Mouse (Mus musculus) forebrain, embryonic 16.5 days (tissue): ENCODE data around the gene Gm20604. TPM values are rescaled to one million over a fixed set of nuclear protein-coding genes. Genes with fewer than 3 reads are reported as not detected.

ENCODE experiments used
- ATAC-seq: fragments of 200-750 bp; cut with Nextera tagmentation; 2 replicates; pipeline ENCODE4 v1.8.0; 2017; ENCODE audit warnings: mild to moderate bottlenecking, moderate library complexity
- H3K27ac ChIP-seq: fragments of 300-500 bp; sonication (generic); 2 replicates; pipeline ENCODE4 v1.5.1; 2014; ENCODE audit warnings: low read length, control low read depth
- H3K27me3 ChIP-seq: fragments of 300-500 bp; sonication (generic); replicated peaks from 2 replicates; pipeline ENCODE4 v1.6.1; 2014; ENCODE audit warnings: low read length; ENCODE audit not compliant: control insufficient read depth, insufficient read depth
- H3K36me3 ChIP-seq: fragments of 300-500 bp; sonication (generic); 2 replicates; pipeline ENCODE4 v1.6.1; 2014; ENCODE audit not compliant: control insufficient read depth, insufficient read depth
- H3K4me1 ChIP-seq: fragments of 300-500 bp; sonication (generic); replicated peaks from 2 replicates; pipeline ENCODE4 v1.6.1; 2014; ENCODE audit warnings: low read length; ENCODE audit not compliant: control insufficient read depth, insufficient read depth
- H3K4me2 ChIP-seq: fragments of 300-500 bp; sonication (generic); 2 replicates; pipeline ENCODE4 v1.6.1; 2014; ENCODE audit warnings: mild to moderate bottlenecking, low read length, control low read depth
- H3K4me3 ChIP-seq: fragments of 300-500 bp; sonication (generic); replicated peaks from 2 replicates; pipeline ENCODE4 v1.5.1; 2014; ENCODE audit warnings: mild to moderate bottlenecking, low read length, control low read depth
- H3K9ac ChIP-seq: fragments of 300-500 bp; sonication (generic); replicated peaks from 2 replicates; pipeline ENCODE4 v1.6.1; 2014; ENCODE audit warnings: low read depth, low read length, control low read depth
- H3K9me3 ChIP-seq: fragments of 300-500 bp; sonication (generic); 2 replicates; pipeline ENCODE4 v1.6.1; 2016; ENCODE audit warnings: low read length; ENCODE audit not compliant: control insufficient read depth
- WGBS: fragments of 180-500 bp; shearing (Covaris S2); extraction: QIAGEN DNeasy Blood & Tissue Kit; methylation state at CpG from one replicate; pipeline ENCODE4 v1.1.7; 2014; 5-methylcytosine and 5-hydroxymethylcytosine counted together
- polyA plus RNA-seq: library from polyadenylated mRNA; unstranded; fragments of >200 nt; fragmentation: Nextera tagmentation; extraction: Ambion mirVana; gene quantifications from 2 replicates; pipeline ENCODE4 v1.2.1, GENCODE M21; 2015

The Gm20604 gene
- polyA plus RNA-seq, 1 experiment from 2014 or later, result 39.8 TPM

DNA sequence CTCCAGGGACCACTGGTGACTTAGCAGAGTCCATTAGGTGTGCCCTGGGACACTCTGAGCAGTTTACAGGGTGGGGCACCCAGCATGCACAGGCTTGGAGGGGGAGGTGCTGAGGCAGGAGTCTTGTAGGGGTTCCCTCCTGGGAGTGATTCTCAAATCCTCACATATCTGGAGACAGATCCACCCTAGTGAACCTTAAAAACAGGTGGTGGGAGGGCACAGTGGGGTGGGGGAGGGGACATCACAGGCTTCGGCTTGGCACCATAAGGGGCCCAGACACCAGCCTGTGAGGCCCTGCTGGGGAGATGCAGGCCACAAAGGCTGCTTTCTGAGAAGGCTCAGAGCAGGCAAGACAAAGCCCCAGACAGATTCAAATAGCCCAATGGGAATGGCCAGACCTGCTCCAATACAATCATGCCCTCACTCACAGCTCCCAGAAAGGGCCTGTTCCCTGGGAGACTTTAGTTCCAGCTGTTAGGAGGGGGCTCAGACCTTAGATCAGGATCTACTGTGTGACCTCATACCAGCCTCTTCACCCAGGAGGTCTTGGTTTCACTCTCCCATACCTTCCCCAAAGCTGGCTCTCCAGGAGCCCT, 60.3 kb downstream of the Gm20604 start:
- Histone ChIP-seq H3K9ac (peak overlapping the region; percentile 31), H3K9me3 (no peaks in the 10 kb centered on the region), H3K36me3 (no peaks in the 10 kb centered on the region), H3K4me2 (no peak overlapping the region; the same call in 1 of the 2 replicates), H3K27me3 (no peaks in the 10 kb centered on the region), H3K4me1 (peaks cover 71% of the 10 kb centered on the region), H3K4me3 (no peak overlapping the region), H3K27ac (peak overlapping the region; percentile 31)
- WGBS, result 20% methylated on average over 1 of the region's 1 CpGs
- peak; percentile 31 for ATAC-seq

DNA sequence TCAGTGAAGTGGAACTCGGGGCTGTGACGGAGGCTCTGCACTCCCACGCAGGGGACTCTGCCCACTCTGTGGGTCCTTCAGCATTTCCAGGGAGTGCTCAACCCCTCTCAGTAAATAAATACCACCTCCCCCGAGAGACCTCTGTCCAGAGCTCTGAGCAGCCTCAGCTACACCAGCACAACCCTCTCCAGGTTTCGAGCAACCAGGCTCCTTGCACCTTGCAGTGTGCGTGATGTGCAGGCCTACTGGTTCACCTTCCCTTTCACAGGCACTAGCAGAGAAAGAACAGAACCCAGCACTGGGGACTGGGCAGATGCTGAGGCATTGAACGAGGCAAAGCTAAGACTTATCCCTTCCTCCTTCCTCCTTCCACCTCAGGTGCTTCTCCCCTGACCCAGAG, 61.1 kb downstream of the Gm20604 start:
- H3K36me3 ChIP-seq, result no peaks in the 10 kb centered on the region
- peak overlapping the region; percentile 10; the same call in 1 of the 2 replicates for H3K27ac ChIP-seq
- H3K27me3 ChIP-seq, result no peaks in the 10 kb centered on the region
- ATAC-seq, result no peak
- H3K9me3 ChIP-seq, result no peaks in the 10 kb centered on the region
- no peak overlapping the region for H3K4me2 ChIP-seq
- no peak overlapping the region for H3K4me3 ChIP-seq
- 0 out of 2 replicates have a peak overlapping the region, but pooled peaks have one; percentile 25 for H3K9ac ChIP-seq
- WGBS, result 73% methylated on average over 7 of the region's 7 CpGs
- H3K4me1 ChIP-seq, result peaks cover 63% of the 10 kb centered on the region

DNA sequence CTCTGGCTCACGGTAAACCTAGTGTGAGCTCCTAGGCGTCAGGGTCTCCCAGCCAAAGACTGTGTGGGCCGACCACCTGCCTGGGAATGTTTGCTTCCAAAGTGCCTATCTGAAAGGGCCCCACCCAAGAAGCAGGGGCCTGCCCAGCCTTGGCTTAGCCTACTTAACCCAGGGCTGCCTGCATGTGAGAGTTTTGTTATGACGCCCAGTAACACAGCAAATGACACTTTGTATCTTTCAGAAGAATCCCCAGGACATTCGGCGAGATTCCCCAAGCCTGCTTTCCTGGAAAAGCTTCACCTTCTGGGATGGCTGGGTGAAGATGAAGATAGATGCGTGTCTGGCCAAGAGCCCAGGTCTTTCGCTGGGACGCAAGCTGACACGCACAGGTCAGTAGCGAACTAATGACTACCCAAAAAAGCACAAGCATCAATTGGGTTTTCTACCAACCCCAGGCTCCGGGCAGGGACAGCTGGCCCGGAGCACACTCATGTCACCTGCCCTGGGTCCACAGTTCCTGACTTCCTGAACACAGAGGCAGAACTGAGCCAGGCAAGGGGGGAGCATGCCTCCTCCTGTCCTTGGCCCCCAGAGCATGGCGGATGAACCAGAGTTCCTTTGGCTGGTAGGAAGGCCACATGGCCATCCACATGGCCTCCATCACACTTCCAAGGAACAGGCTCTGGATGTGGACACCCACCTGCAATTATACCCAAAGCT, 61.7 kb downstream of the Gm20604 start:
- H3K27me3 ChIP-seq, result no peaks in the 10 kb centered on the region
- H3K36me3 ChIP-seq, result no peaks in the 10 kb centered on the region
- peaks cover 61% of the 10 kb centered on the region for H3K4me1 ChIP-seq
- H3K4me3 ChIP-seq, result no peak overlapping the region
- H3K9me3 ChIP-seq, result no peaks in the 10 kb centered on the region
- no peak overlapping the region for H3K4me2 ChIP-seq
- no peak overlapping the region for H3K9ac ChIP-seq
- ATAC-seq, result no peak
- H3K27ac ChIP-seq, result no peak overlapping the region
- 82% methylated on average over 14 of the region's 14 CpGs for WGBS

- no peaks in the 10 kb centered on the region for H3K27me3 ChIP-seq
- H3K4me1 ChIP-seq, result peaks cover 54% of the 10 kb centered on the region
- 57% methylated on average over 18 of the region's 18 CpGs for WGBS
Measured at GRCm38 (mm10) chr12:102695369-102696239, 62.9 kb downstream of the Gm20604 start.

GRCm38 (mm10) chr12:102691761-102692160, 66.7 kb downstream of the Gm20604 start:
- H3K27me3 ChIP-seq, result no peaks in the 10 kb centered on the region
- ATAC-seq, result no peak
- no peaks in the 10 kb centered on the region for H3K9me3 ChIP-seq
- H3K4me3 ChIP-seq, result no peak overlapping the region
- H3K36me3 ChIP-seq, result no peaks in the 10 kb centered on the region
- no peak overlapping the region for H3K9ac ChIP-seq
- H3K4me2 ChIP-seq, result no peak overlapping the region
- 70% methylated on average over 6 of the region's 7 CpGs for WGBS
- peaks cover 21% of the 10 kb centered on the region for H3K4me1 ChIP-seq
- no peak overlapping the region for H3K27ac ChIP-seq

More at GRCm38 (mm10) chr12:102695369-102696239, 62.9 kb downstream of the Gm20604 start:
- Histone ChIP-seq H3K36me3 (no peaks in the 10 kb centered on the region), H3K9me3 (no peaks in the 10 kb centered on the region), H3K4me3 (no peak overlapping the region), H3K4me2 (no peak overlapping the region), H3K27ac (no peak overlapping the region), H3K9ac (no peak overlapping the region)
- ATAC-seq, result no peak; the same call in 1 of the 2 replicates

Other genes with a start within 250 kb of the Gm20604 start
- gene Chga, start 203.7 kb downstream of the Gm20604 start, polyA plus RNA-seq, result 97.7 and 118 TPM in 2 replicates
- gene Itpk1, start 53.7 kb downstream of the Gm20604 start, polyA plus RNA-seq, result 66.5 and 68.7 TPM in 2 replicates
- 53.6 and 60.2 TPM in 2 replicates for gene Moap1, start 15.0 kb downstream of the Gm20604 start, polyA plus RNA-seq
- 11.0 and 11.9 TPM in 2 replicates for gene Tmem251, start 14.9 kb downstream of the Gm20604 start, polyA plus RNA-seq
- gene Gm28051, start 907 bp downstream of the Gm20604 start, polyA plus RNA-seq, result not detected in 2 replicates
- 43.6 and 50.0 TPM in 2 replicates for gene Gon7, start 869 bp downstream of the Gm20604 start, polyA plus RNA-seq
- gene Ubr7, start 705 bp downstream of the Gm20604 start, polyA plus RNA-seq, result 43.1 and 47.6 TPM in 2 replicates
- 16.1 and 17.5 TPM in 2 replicates for gene Btbd7, start 119.8 kb upstream of the Gm20604 start, polyA plus RNA-seq
- gene Cox8c, start 140.6 kb upstream of the Gm20604 start, polyA plus RNA-seq, result not detected in 2 replicates
- gene Unc79, start 190.2 kb upstream of the Gm20604 start, polyA plus RNA-seq, result 8.8 TPM in 2 replicates